Mouse (Mus musculus) liver, embryonic 11.5 days (tissue): Measurements from ENCODE around the gene Tef. TPM values are rescaled to one million over a fixed set of nuclear protein-coding genes. Genes with fewer than 3 reads are reported as not detected.

Source experiments
- ATAC-seq: fragments of 200-750 bp; cut with Nextera tagmentation; replicated peaks from 2 replicates; pipeline ENCODE4 v1.8.0; 2017; ENCODE audit warnings: moderate number of reproducible peaks, mild to moderate bottlenecking, moderate TSS enrichment, moderate library complexity; ENCODE audit not compliant: low FRiP score
- DNase-seq: peaks from one replicate; pipeline ENCODE4 v3.0.0-alpha.2; 2017; ENCODE audit warnings: low spot score
- H3K27ac ChIP-seq: fragments of 300-500 bp; sonication (generic); 2 replicates; pipeline ENCODE4 v1.5.1; 2014; ENCODE audit warnings: mild to moderate bottlenecking, low read depth, low read length, control low read depth
- H3K27me3 ChIP-seq: fragments of 300-500 bp; sonication (generic); replicated peaks from 2 replicates; pipeline ENCODE4 v1.6.1; 2014; ENCODE audit warnings: low read length, mixed read lengths; ENCODE audit not compliant: control insufficient read depth, insufficient read depth
- H3K36me3 ChIP-seq: fragments of 300-500 bp; sonication (generic); 2 replicates; pipeline ENCODE4 v1.6.1; 2014; ENCODE audit warnings: mild to moderate bottlenecking, low read length, moderate library complexity, mixed read lengths; ENCODE audit not compliant: control insufficient read depth, insufficient read depth
- H3K4me1 ChIP-seq: fragments of 300-500 bp; sonication (generic); replicated peaks from 2 replicates; pipeline ENCODE4 v1.6.1; 2014; ENCODE audit warnings: low read length, mixed read lengths; ENCODE audit not compliant: control insufficient read depth, insufficient read depth
- H3K4me2 ChIP-seq: fragments of 300-500 bp; sonication (generic); 2 replicates; pipeline ENCODE4 v1.6.1; 2014; ENCODE audit warnings: mild to moderate bottlenecking, control low read depth, moderate library complexity
- H3K4me3 ChIP-seq: fragments of 300-500 bp; sonication (generic); 2 replicates; pipeline ENCODE4 v1.5.1; 2014; ENCODE audit warnings: low read depth, low read length, control low read depth
- H3K9ac ChIP-seq: fragments of 300-500 bp; sonication (generic); 2 replicates; pipeline ENCODE4 v1.6.1; 2014; ENCODE audit warnings: low read depth, low read length, control low read depth
- H3K9me3 ChIP-seq: fragments of 300-500 bp; sonication (generic); 2 replicates; pipeline ENCODE4 v1.6.1; 2016; ENCODE audit warnings: low read length, inconsistent platforms, mixed read lengths; ENCODE audit not compliant: control insufficient read depth
- WGBS: fragments of 180-500 bp; shearing (Covaris S2); extraction: QIAGEN DNeasy Blood & Tissue Kit; methylation state at CpG from one replicate; pipeline ENCODE4 v1.1.7; 2014; 5-methylcytosine and 5-hydroxymethylcytosine counted together
- polyA plus RNA-seq: library from polyadenylated mRNA; unstranded; fragments of >200 nt; fragmentation: Nextera tagmentation; extraction: Ambion mirVana; gene quantifications from 2 replicates; pipeline ENCODE4 v1.2.1, GENCODE M21; 2014

Gene Tef
- polyA plus RNA-seq, 1 experiment from 2014 or later, result 12.6 TPM

GRCm38 (mm10) chr15:81828426-81829207, 26.4 kb downstream of the Tef start:
- no peak for ATAC-seq
- Histone ChIP-seq H3K27ac (no peak overlapping the region), H3K36me3 (peaks cover 5% of the 10 kb centered on the region; the same call in 1 of the 2 replicates), H3K4me3 (no peak overlapping the region), H3K4me2 (no peak overlapping the region), H3K9ac (no peak overlapping the region), H3K27me3 (no peaks in the 10 kb centered on the region), H3K4me1 (peaks cover under 1% of the 10 kb centered on the region; the same call in 1 of the 2 replicates), H3K9me3 (no peaks in the 10 kb centered on the region)
- no peak for DNase-seq
- WGBS, result 79% methylated on average over 7 of the region's 7 CpGs

- H3K9me3 ChIP-seq, result no peaks in the 10 kb centered on the region
- no peak overlapping the region for H3K4me2 ChIP-seq
- ATAC-seq (no peak), DNase-seq (no peak)
- H3K9ac ChIP-seq, result no peak overlapping the region
- no peak overlapping the region for H3K4me3 ChIP-seq
- H3K27me3 ChIP-seq, result no peaks in the 10 kb centered on the region
- H3K36me3 ChIP-seq, result no peaks in the 10 kb centered on the region
- peaks cover 4% of the 10 kb centered on the region for H3K4me1 ChIP-seq
- no peak overlapping the region for H3K27ac ChIP-seq
- 78% methylated on average over 2 of the region's 2 CpGs for WGBS
Measured at GRCm38 (mm10) chr15:81829208-81829580, 27.0 kb downstream of the Tef start.

GRCm38 (mm10) chr15:81830530-81830929, 28.3 kb downstream of the Tef start:
- Histone ChIP-seq H3K4me3 (no peak overlapping the region), H3K9ac (no peak overlapping the region), H3K4me2 (no peak overlapping the region), H3K9me3 (no peaks in the 10 kb centered on the region), H3K27ac (no peak overlapping the region), H3K4me1 (peaks cover 4% of the 10 kb centered on the region), H3K27me3 (no peaks in the 10 kb centered on the region), H3K36me3 (no peaks in the 10 kb centered on the region)
- 78% methylated on average over 4 of the region's 4 CpGs for whole genome bisulfite sequencing
- DNase-seq, result no peak
- ATAC-seq, result no peak

GRCm38 (mm10) chr15:81831136-81831825, 29.1 kb downstream of the Tef start:
- Histone ChIP-seq H3K9ac (0 out of 2 replicates have a peak overlapping the region, but pooled peaks have one; percentile 35), H3K36me3 (no peaks in the 10 kb centered on the region), H3K9me3 (no peaks in the 10 kb centered on the region), H3K27ac (no peak overlapping the region), H3K27me3 (no peaks in the 10 kb centered on the region), H3K4me3 (0 out of 2 replicates have a peak overlapping the region, but pooled peaks have one; percentile 7), H3K4me1 (peaks cover 11% of the 10 kb centered on the region), H3K4me2 (peak overlapping the region; percentile 49)
- DNase-seq, result peak; percentile 83
- 14% methylated on average over 24 of the region's 24 CpGs for WGBS
- ATAC-seq, result peak; percentile 92

- Histone ChIP-seq H3K4me3 (no peak overlapping the region), H3K4me1 (peaks cover 15% of the 10 kb centered on the region), H3K9me3 (no peaks in the 10 kb centered on the region), H3K9ac (no peak overlapping the region), H3K27me3 (no peaks in the 10 kb centered on the region; the same call in 1 of the 2 replicates), H3K36me3 (no peaks in the 10 kb centered on the region), H3K27ac (no peak overlapping the region), H3K4me2 (no peak overlapping the region)
- ATAC-seq (no peak), DNase-seq (no peak)
- 73% methylated on average over 3 of the region's 3 CpGs for WGBS
Measured at GRCm38 (mm10) chr15:81832219-81832618, 30.0 kb downstream of the Tef start.

- H3K9ac ChIP-seq, result no peak overlapping the region
Measured at GRCm38 (mm10) chr15:81833481-81833880, 31.3 kb downstream of the Tef start.

GRCm38 (mm10) chr15:81834171-81834841, 32.1 kb downstream of the Tef start:
- Histone ChIP-seq H3K9ac (no peak overlapping the region), H3K27ac (no peak overlapping the region), H3K36me3 (no peaks in the 10 kb centered on the region), H3K27me3 (no peaks in the 10 kb centered on the region; the same call in 1 of the 2 replicates), H3K4me2 (no peak overlapping the region), H3K4me3 (no peak overlapping the region), H3K9me3 (no peaks in the 10 kb centered on the region), H3K4me1 (peaks cover 15% of the 10 kb centered on the region)
- ATAC-seq (no peak), DNase-seq (no peak)
- 68% methylated on average over 3 of the region's 3 CpGs for WGBS

More at GRCm38 (mm10) chr15:81833481-81833880, 31.3 kb downstream of the Tef start:
- Histone ChIP-seq H3K27ac (no peak overlapping the region), H3K27me3 (no peaks in the 10 kb centered on the region; the same call in 1 of the 2 replicates), H3K4me1 (peaks cover 15% of the 10 kb centered on the region), H3K36me3 (no peaks in the 10 kb centered on the region), H3K9me3 (no peaks in the 10 kb centered on the region), H3K4me2 (no peak overlapping the region), H3K4me3 (no peak overlapping the region)
- 71% methylated on average over 4 of the region's 4 CpGs for WGBS
- ATAC-seq (no peak), DNase-seq (no peak)

GRCm38 (mm10) chr15:81835007-81835880, 33.0 kb downstream of the Tef start:
- H3K9me3 ChIP-seq, result no peaks in the 10 kb centered on the region
- peak overlapping the region; percentile 67 for H3K4me2 ChIP-seq
- no peak for ATAC-seq
- no peak overlapping the region for H3K4me3 ChIP-seq
- DNase-seq, result no peak
- WGBS, result 54% methylated on average over 10 of the region's 10 CpGs
- H3K9ac ChIP-seq, result no peak overlapping the region; the same call in 1 of the 2 replicates
- no peaks in the 10 kb centered on the region for H3K36me3 ChIP-seq
- H3K4me1 ChIP-seq, result peaks cover 15% of the 10 kb centered on the region
- no peak overlapping the region for H3K27ac ChIP-seq
- H3K27me3 ChIP-seq, result no peaks in the 10 kb centered on the region; the same call in 1 of the 2 replicates
